Mouse (Mus musculus): ENCODE measurements around the gene Arhgef10l. TPM values are rescaled to one million over a fixed set of nuclear protein-coding genes. Genes with fewer than 3 reads are reported as not detected.

Arhgef10l gene
- polyA plus RNA-seq, 1 experiment from 2014 or later, result 9.7 TPM

- Histone ChIP-seq H3K27ac (ENCODE audit: low read depth, low read length) (no peak overlapping the region; the same call in 1 of the 2 replicates), H3K9me3 (replicated peaks; ENCODE audit: control insufficient read depth, low read length) (no peaks in the 10 kb centered on the region), H3K27me3 (ENCODE audit: control insufficient read depth, insufficient read depth, low read length) (no peaks in the 10 kb centered on the region), H3K4me1 (ENCODE audit: control insufficient read depth, insufficient read depth, low read length) (no peaks in the 10 kb centered on the region), H3K36me3 (ENCODE audit: control insufficient read depth, insufficient read depth, low read length) (peaks cover 23% of the 10 kb centered on the region), H3K9ac (ENCODE audit: low read depth, low read length) (no peak overlapping the region), H3K4me2 (no peak overlapping the region), H3K4me3 (ENCODE audit: low read depth, low read length) (no peak overlapping the region)
- WGBS (ENCODE audit: insufficient replicate concordance), result 87% methylated on average over 17 of the region's 17 CpGs
- no peak for ATAC-seq (replicated peaks; ENCODE audit: insufficient number of reproducible peaks, low FRiP score, low TSS enrichment)
These were observed 114.0 kb downstream of the Arhgef10l start for GRCm38 (mm10) chr4:140551766-140552165.

- no peaks in the 10 kb centered on the region for H3K9me3 ChIP-seq (replicated peaks; ENCODE audit: control insufficient read depth, low read length)
- no peak overlapping the region for H3K9ac ChIP-seq (ENCODE audit: low read depth, low read length)
- 88% methylated on average over 6 of the region's 6 CpGs for WGBS (ENCODE audit: insufficient replicate concordance)
- no peak for ATAC-seq (replicated peaks; ENCODE audit: insufficient number of reproducible peaks, low FRiP score, low TSS enrichment)
- no peak overlapping the region for H3K27ac ChIP-seq (ENCODE audit: low read depth, low read length)
- no peaks in the 10 kb centered on the region for H3K27me3 ChIP-seq (ENCODE audit: control insufficient read depth, insufficient read depth, low read length)
- no peak overlapping the region for H3K4me3 ChIP-seq (ENCODE audit: low read depth, low read length)
- H3K4me2 ChIP-seq, result no peak overlapping the region
- H3K36me3 ChIP-seq (ENCODE audit: control insufficient read depth, insufficient read depth, low read length), result peaks cover 23% of the 10 kb centered on the region
- no peaks in the 10 kb centered on the region for H3K4me1 ChIP-seq (ENCODE audit: control insufficient read depth, insufficient read depth, low read length)
These were observed 115.1 kb downstream of the Arhgef10l start for GRCm38 (mm10) chr4:140550670-140551069.

GRCm38 (mm10) chr4:140549975-140550374 is 115.8 kb downstream of the Arhgef10l start:
- no peak overlapping the region for H3K27ac ChIP-seq (ENCODE audit: low read depth, low read length)
- no peaks in the 10 kb centered on the region for H3K27me3 ChIP-seq (ENCODE audit: control insufficient read depth, insufficient read depth, low read length)
- WGBS (ENCODE audit: insufficient replicate concordance), result 78% methylated on average over 12 of the region's 12 CpGs
- no peak for ATAC-seq (replicated peaks; ENCODE audit: insufficient number of reproducible peaks, low FRiP score, low TSS enrichment)
- H3K9me3 ChIP-seq (replicated peaks; ENCODE audit: control insufficient read depth, low read length), result no peaks in the 10 kb centered on the region
- peaks cover 23% of the 10 kb centered on the region for H3K36me3 ChIP-seq (ENCODE audit: control insufficient read depth, insufficient read depth, low read length)
- no peak overlapping the region for H3K4me3 ChIP-seq (ENCODE audit: low read depth, low read length)
- H3K4me1 ChIP-seq (ENCODE audit: control insufficient read depth, insufficient read depth, low read length), result no peaks in the 10 kb centered on the region
- H3K9ac ChIP-seq (ENCODE audit: low read depth, low read length), result no peak overlapping the region
- no peak overlapping the region for H3K4me2 ChIP-seq

- H3K9me3 ChIP-seq (replicated peaks; ENCODE audit: control insufficient read depth, low read length), result no peaks in the 10 kb centered on the region
- no peak for ATAC-seq (replicated peaks; ENCODE audit: insufficient number of reproducible peaks, low FRiP score, low TSS enrichment)
These were observed 118.3 kb downstream of the Arhgef10l start for GRCm38 (mm10) chr4:140547488-140547887.

GRCm38 (mm10) chr4:140539125-140539524 is 126.7 kb downstream of the Arhgef10l start:
- Histone ChIP-seq H3K4me1 (ENCODE audit: control insufficient read depth, insufficient read depth, low read length) (peaks cover 7% of the 10 kb centered on the region), H3K9me3 (replicated peaks; ENCODE audit: control insufficient read depth, low read length) (no peaks in the 10 kb centered on the region), H3K4me3 (ENCODE audit: low read depth, low read length) (no peak overlapping the region), H3K36me3 (ENCODE audit: control insufficient read depth, insufficient read depth, low read length) (peaks cover 6% of the 10 kb centered on the region; the same call in 1 of the 2 replicates), H3K9ac (ENCODE audit: low read depth, low read length) (no peak overlapping the region), H3K27me3 (ENCODE audit: control insufficient read depth, insufficient read depth, low read length) (no peaks in the 10 kb centered on the region; the same call in 1 of the 2 replicates), H3K4me2 (no peak overlapping the region), H3K27ac (ENCODE audit: low read depth, low read length) (no peak overlapping the region)
- 37% methylated on average over 11 of the region's 11 CpGs for WGBS (ENCODE audit: insufficient replicate concordance)
- ATAC-seq (replicated peaks; ENCODE audit: insufficient number of reproducible peaks, low FRiP score, low TSS enrichment), result no peak

More at GRCm38 (mm10) chr4:140547488-140547887, 118.3 kb downstream of the Arhgef10l start:
- no peaks in the 10 kb centered on the region for H3K27me3 ChIP-seq (ENCODE audit: control insufficient read depth, insufficient read depth, low read length)
- H3K4me3 ChIP-seq (ENCODE audit: low read depth, low read length), result no peak overlapping the region
- H3K27ac ChIP-seq (ENCODE audit: low read depth, low read length), result no peak overlapping the region
- H3K4me2 ChIP-seq, result no peak overlapping the region
- WGBS (ENCODE audit: insufficient replicate concordance), result 31% methylated on average over 7 of the region's 7 CpGs
- no peaks in the 10 kb centered on the region for H3K4me1 ChIP-seq (ENCODE audit: control insufficient read depth, insufficient read depth, low read length)
- H3K36me3 ChIP-seq (ENCODE audit: control insufficient read depth, insufficient read depth, low read length), result peaks cover 24% of the 10 kb centered on the region
- no peak overlapping the region for H3K9ac ChIP-seq (ENCODE audit: low read depth, low read length)

- H3K27me3 ChIP-seq (ENCODE audit: control insufficient read depth, insufficient read depth, low read length), result no peaks in the 10 kb centered on the region; the same call in 1 of the 2 replicates
- 68% methylated on average over 5 of the region's 5 CpGs for WGBS (ENCODE audit: insufficient replicate concordance)
- H3K9ac ChIP-seq (ENCODE audit: low read depth, low read length), result no peak overlapping the region
- no peak for ATAC-seq (replicated peaks; ENCODE audit: insufficient number of reproducible peaks, low FRiP score, low TSS enrichment)
- no peaks in the 10 kb centered on the region for H3K9me3 ChIP-seq (replicated peaks; ENCODE audit: control insufficient read depth, low read length)
- no peak overlapping the region for H3K4me3 ChIP-seq (ENCODE audit: low read depth, low read length)
- H3K27ac ChIP-seq (ENCODE audit: low read depth, low read length), result no peak overlapping the region
- H3K4me2 ChIP-seq, result no peak overlapping the region
- peaks cover 7% of the 10 kb centered on the region for H3K4me1 ChIP-seq (ENCODE audit: control insufficient read depth, insufficient read depth, low read length)
- H3K36me3 ChIP-seq (ENCODE audit: control insufficient read depth, insufficient read depth, low read length), result 0 out of 2 replicates have a peak, but pooled peaks cover 2% of the 10 kb centered on the region
These were observed 128.2 kb downstream of the Arhgef10l start for GRCm38 (mm10) chr4:140537561-140538021.

GRCm38 (mm10) chr4:140535323-140535722 is 130.5 kb downstream of the Arhgef10l start:
- Histone ChIP-seq H3K4me2 (no peak overlapping the region), H3K36me3 (ENCODE audit: control insufficient read depth, insufficient read depth, low read length) (0 out of 2 replicates have a peak, but pooled peaks cover 2% of the 10 kb centered on the region), H3K4me3 (ENCODE audit: low read depth, low read length) (no peak overlapping the region), H3K27me3 (ENCODE audit: control insufficient read depth, insufficient read depth, low read length) (no peaks in the 10 kb centered on the region), H3K27ac (ENCODE audit: low read depth, low read length) (no peak overlapping the region), H3K9me3 (replicated peaks; ENCODE audit: control insufficient read depth, low read length) (no peaks in the 10 kb centered on the region), H3K9ac (ENCODE audit: low read depth, low read length) (no peak overlapping the region), H3K4me1 (ENCODE audit: control insufficient read depth, insufficient read depth, low read length) (no peaks in the 10 kb centered on the region; the same call in 1 of the 2 replicates)
- ATAC-seq (replicated peaks; ENCODE audit: insufficient number of reproducible peaks, low FRiP score, low TSS enrichment), result no peak
- WGBS (ENCODE audit: insufficient replicate concordance), result 79% methylated on average over 8 of the region's 8 CpGs

GRCm38 (mm10) chr4:140532270-140532669 is 133.5 kb downstream of the Arhgef10l start:
- WGBS (ENCODE audit: insufficient replicate concordance), result 43% methylated on average over 15 of the region's 15 CpGs
- no peak overlapping the region for H3K27ac ChIP-seq (ENCODE audit: low read depth, low read length)
- H3K4me2 ChIP-seq, result no peak overlapping the region
- H3K9ac ChIP-seq (ENCODE audit: low read depth, low read length), result no peak overlapping the region
- ATAC-seq (replicated peaks; ENCODE audit: insufficient number of reproducible peaks, low FRiP score, low TSS enrichment), result no peak
- 0 out of 2 replicates have a peak, but pooled peaks cover 2% of the 10 kb centered on the region for H3K36me3 ChIP-seq (ENCODE audit: control insufficient read depth, insufficient read depth, low read length)
- H3K4me1 ChIP-seq (ENCODE audit: control insufficient read depth, insufficient read depth, low read length), result no peaks in the 10 kb centered on the region; the same call in 1 of the 2 replicates
- H3K4me3 ChIP-seq (ENCODE audit: low read depth, low read length), result no peak overlapping the region
- no peaks in the 10 kb centered on the region for H3K27me3 ChIP-seq (ENCODE audit: control insufficient read depth, insufficient read depth, low read length)
- no peaks in the 10 kb centered on the region for H3K9me3 ChIP-seq (replicated peaks; ENCODE audit: control insufficient read depth, low read length)

- H3K9ac ChIP-seq (ENCODE audit: low read depth, low read length), result no peak overlapping the region
- ATAC-seq (replicated peaks; ENCODE audit: insufficient number of reproducible peaks, low FRiP score, low TSS enrichment), result no peak
- no peaks in the 10 kb centered on the region for H3K27me3 ChIP-seq (ENCODE audit: control insufficient read depth, insufficient read depth, low read length)
- H3K4me1 ChIP-seq (ENCODE audit: control insufficient read depth, insufficient read depth, low read length), result no peaks in the 10 kb centered on the region; the same call in 1 of the 2 replicates
- WGBS (ENCODE audit: insufficient replicate concordance), result 30% methylated on average over 9 of the region's 9 CpGs
- no peak overlapping the region for H3K4me2 ChIP-seq
- no peaks in the 10 kb centered on the region for H3K9me3 ChIP-seq (replicated peaks; ENCODE audit: control insufficient read depth, low read length)
- no peaks in the 10 kb centered on the region for H3K36me3 ChIP-seq (ENCODE audit: control insufficient read depth, insufficient read depth, low read length)
- no peak overlapping the region for H3K27ac ChIP-seq (ENCODE audit: low read depth, low read length)
- H3K4me3 ChIP-seq (ENCODE audit: low read depth, low read length), result no peak overlapping the region
These were observed 134.8 kb downstream of the Arhgef10l start for GRCm38 (mm10) chr4:140531024-140531423.
